Mouse (Mus musculus) midbrain, embryonic 16.5 days (tissue): ENCODE results near the gene Rassf9. TPM values are rescaled to one million over a fixed set of nuclear protein-coding genes. Genes with fewer than 3 reads are reported as not detected.

Experiments used
- ATAC-seq: fragments of 200-750 bp; cut with Nextera tagmentation; 2 replicates; pipeline ENCODE4 v1.8.0; 2017; ENCODE audit warnings: moderate TSS enrichment
- H3K27ac ChIP-seq: fragments of 300-500 bp; sonication (generic); 2 replicates; pipeline ENCODE4 v1.5.1; 2014; ENCODE audit warnings: mild to moderate bottlenecking, low read length, mixed read lengths
- H3K27me3 ChIP-seq: fragments of 300-500 bp; sonication (generic); 2 replicates; pipeline ENCODE4 v1.6.1; 2014; ENCODE audit warnings: low read depth, low read length, mixed read lengths; ENCODE audit not compliant: control insufficient read depth, insufficient read depth
- H3K36me3 ChIP-seq: fragments of 300-500 bp; sonication (generic); 2 replicates; pipeline ENCODE4 v1.6.1; 2014; ENCODE audit warnings: mild to moderate bottlenecking, low read length, moderate library complexity, mixed read lengths; ENCODE audit not compliant: control insufficient read depth, insufficient read depth
- H3K4me1 ChIP-seq: fragments of 300-500 bp; sonication (generic); 2 replicates; pipeline ENCODE4 v1.6.1; 2014; ENCODE audit warnings: mild to moderate bottlenecking, low read length, mixed read lengths; ENCODE audit not compliant: control insufficient read depth, insufficient read depth
- H3K4me2 ChIP-seq: fragments of 300-500 bp; sonication (generic); 2 replicates; pipeline ENCODE4 v1.6.1; 2014; ENCODE audit warnings: mild to moderate bottlenecking, low read length, mixed read lengths
- H3K4me3 ChIP-seq: fragments of 300-500 bp; sonication (generic); 2 replicates; pipeline ENCODE4 v1.5.1; 2014; ENCODE audit warnings: low read depth, mild to moderate bottlenecking, low read length, moderate library complexity, mixed read lengths
- H3K9ac ChIP-seq: fragments of 300-500 bp; sonication (generic); 2 replicates; pipeline ENCODE4 v1.6.1; 2014; ENCODE audit warnings: low read depth, low read length, mixed read lengths
- H3K9me3 ChIP-seq: fragments of 300-500 bp; sonication (generic); replicated peaks from 2 replicates; pipeline ENCODE4 v1.6.1; 2014; ENCODE audit warnings: mild to moderate bottlenecking, low read length, mixed read lengths; ENCODE audit not compliant: control insufficient read depth, poor library complexity, severe bottlenecking
- WGBS: fragments of 180-500 bp; shearing (Covaris S2); extraction: QIAGEN DNeasy Blood & Tissue Kit; methylation state at CpG from one replicate; pipeline ENCODE4 v1.1.7; 2014; 5-methylcytosine and 5-hydroxymethylcytosine counted together
- polyA plus RNA-seq: library from polyadenylated mRNA; unstranded; fragments of >200 nt; fragmentation: Nextera tagmentation; extraction: Ambion mirVana; gene quantifications from 2 replicates; pipeline ENCODE4 v1.2.1, GENCODE M21; 2015

Gene Rassf9
- polyA plus RNA-seq, 1 experiment from 2014 or later: 2.3 TPM

DNA sequence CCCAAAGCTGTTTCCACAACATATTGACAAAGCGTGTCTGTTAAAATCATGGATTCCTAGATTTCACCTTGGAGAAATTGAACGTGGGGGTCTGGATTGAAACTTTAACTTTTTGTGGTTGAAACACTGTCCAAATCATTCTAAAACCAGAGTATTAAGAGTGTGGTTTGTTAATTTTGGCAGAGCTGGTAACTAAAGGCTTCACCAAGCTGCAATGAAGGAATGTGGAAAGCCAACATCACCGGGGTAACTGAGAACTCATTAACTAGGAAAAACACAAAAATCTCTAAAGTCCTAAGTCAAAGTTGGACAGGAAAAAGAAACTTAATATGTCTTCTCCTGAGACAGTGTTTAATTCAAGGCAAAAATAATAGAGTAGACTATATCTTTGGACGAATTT lies 41.9 kb downstream of the Rassf9 start:
- H3K4me1 ChIP-seq: no peaks in the 10 kb centered on the region
- no peaks in the 10 kb centered on the region for H3K36me3 ChIP-seq
- ATAC-seq: no peak
- no peaks in the 10 kb centered on the region for H3K27me3 ChIP-seq
- 77% methylated on average over 4 of the region's 4 CpGs for WGBS
- H3K4me3 ChIP-seq: no peak overlapping the region
- H3K9ac ChIP-seq: no peak overlapping the region
- H3K27ac ChIP-seq: no peak overlapping the region
- no peak overlapping the region for H3K4me2 ChIP-seq
- no peaks in the 10 kb centered on the region for H3K9me3 ChIP-seq

DNA sequence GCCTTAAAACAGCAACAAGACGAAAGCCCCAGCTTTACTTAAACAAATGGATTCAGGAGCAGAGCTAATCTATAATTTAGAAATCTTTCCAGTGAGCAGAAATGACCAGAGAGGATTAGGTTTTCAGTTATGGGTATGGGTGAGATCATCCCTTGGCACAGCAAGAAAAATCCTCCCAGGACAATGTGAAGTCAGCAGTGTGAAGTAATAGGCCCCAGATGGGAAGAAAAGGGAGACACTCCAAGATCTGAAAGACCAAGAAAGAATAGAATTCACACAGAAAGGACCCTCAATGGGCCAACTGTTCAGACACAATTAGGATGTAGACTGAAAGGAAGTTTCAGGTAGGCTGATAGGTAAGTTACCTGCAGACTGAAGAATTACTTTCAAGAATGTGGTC lies 50.5 kb downstream of the Rassf9 start:
- 41% methylated on average over 1 of the region's 1 CpGs for WGBS
- no peaks in the 10 kb centered on the region for H3K9me3 ChIP-seq
- no peak for ATAC-seq
- no peaks in the 10 kb centered on the region for H3K4me1 ChIP-seq
- H3K4me2 ChIP-seq: no peak overlapping the region
- no peaks in the 10 kb centered on the region for H3K36me3 ChIP-seq
- no peak overlapping the region for H3K27ac ChIP-seq
- H3K4me3 ChIP-seq: no peak overlapping the region
- H3K9ac ChIP-seq: no peak overlapping the region
- H3K27me3 ChIP-seq: no peaks in the 10 kb centered on the region

DNA sequence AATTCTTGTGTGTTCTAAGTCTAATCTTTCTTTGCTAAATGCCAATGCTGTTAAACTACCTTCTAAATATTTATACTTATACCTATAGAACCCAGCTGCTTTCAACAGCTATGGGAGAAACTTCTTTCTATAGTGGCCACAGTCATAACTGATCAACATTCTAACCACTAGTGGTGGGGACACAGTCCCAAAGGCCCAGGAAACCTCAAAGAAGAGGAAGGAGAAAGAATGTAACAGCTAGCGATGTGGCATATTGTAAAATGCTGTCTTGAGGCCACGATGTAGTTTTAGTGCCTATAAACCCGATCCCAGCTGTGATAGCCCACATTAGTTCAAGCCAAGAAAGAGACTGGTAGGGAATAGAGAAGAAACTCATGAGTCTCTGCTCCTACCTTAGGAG lies 65.9 kb downstream of the Rassf9 start:
- no peak for ATAC-seq
- no peaks in the 10 kb centered on the region for H3K4me1 ChIP-seq
- H3K27me3 ChIP-seq: no peaks in the 10 kb centered on the region
- no peaks in the 10 kb centered on the region for H3K36me3 ChIP-seq
- H3K4me2 ChIP-seq: no peak overlapping the region
- no peak overlapping the region for H3K27ac ChIP-seq
- H3K9me3 ChIP-seq: no peaks in the 10 kb centered on the region
- 96% methylated on average over 3 of the region's 3 CpGs for WGBS
- no peak overlapping the region for H3K9ac ChIP-seq
- H3K4me3 ChIP-seq: no peak overlapping the region

DNA sequence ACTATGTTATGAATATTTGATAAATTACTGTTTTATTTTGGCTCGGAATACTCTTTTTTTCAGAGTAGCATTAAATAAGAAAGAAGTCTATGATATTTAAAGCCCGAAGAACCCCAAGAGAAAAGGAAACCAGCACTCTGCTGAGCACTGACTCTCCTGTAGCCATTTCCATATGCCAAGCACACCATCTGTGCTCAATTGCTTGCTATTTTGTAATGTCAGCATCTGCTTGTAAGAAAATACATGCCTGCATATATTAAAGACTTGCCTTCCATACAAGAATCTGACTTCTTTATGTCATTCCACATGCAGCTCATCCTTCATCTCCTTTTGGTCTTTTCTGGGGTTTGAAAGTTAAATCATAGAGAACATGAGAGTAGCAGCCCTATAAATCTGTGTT lies 82.3 kb downstream of the Rassf9 start:
- no peak overlapping the region for H3K27ac ChIP-seq
- H3K9me3 ChIP-seq: no peaks in the 10 kb centered on the region
- no peaks in the 10 kb centered on the region for H3K27me3 ChIP-seq
- 85% methylated on average over 2 of the region's 2 CpGs for WGBS
- H3K36me3 ChIP-seq: no peaks in the 10 kb centered on the region
- ATAC-seq: no peak
- no peak overlapping the region for H3K4me3 ChIP-seq
- no peak overlapping the region for H3K4me2 ChIP-seq
- no peaks in the 10 kb centered on the region for H3K4me1 ChIP-seq
- no peak overlapping the region for H3K9ac ChIP-seq

Other genes starting within 250 kb of the Rassf9 start
- 16.0 and 18.2 TPM in 2 replicates for gene Nts, start 21.7 kb upstream of the Rassf9 start, polyA plus RNA-seq